Mouse (Mus musculus) liver, postnatal 0 days (tissue): ENCODE results near the gene Apmap.

ENCODE experiments used
- CTCF ChIP-seq: sonication (generic); IDR thresholded peaks from 2 replicates; pipeline ENCODE4 v1.5.1; 2016; ENCODE audit warnings: antibody characterized with exemption, low read depth
- EP300 ChIP-seq: IDR thresholded peaks from 2 replicates; pipeline ENCODE4 v1.6.1; 2016; ENCODE audit warnings: antibody characterized with exemption, low read depth, mild to moderate bottlenecking

- no peak for TF ChIP-seq CTCF
- no peak for TF ChIP-seq EP300
Observed at GRCm38 (mm10) chr2:150602166-150602565, 6.2 kb downstream of the Apmap start.
